Mouse (Mus musculus): ENCODE measurements around the gene Csrp1.

Gene Csrp1

DNA sequence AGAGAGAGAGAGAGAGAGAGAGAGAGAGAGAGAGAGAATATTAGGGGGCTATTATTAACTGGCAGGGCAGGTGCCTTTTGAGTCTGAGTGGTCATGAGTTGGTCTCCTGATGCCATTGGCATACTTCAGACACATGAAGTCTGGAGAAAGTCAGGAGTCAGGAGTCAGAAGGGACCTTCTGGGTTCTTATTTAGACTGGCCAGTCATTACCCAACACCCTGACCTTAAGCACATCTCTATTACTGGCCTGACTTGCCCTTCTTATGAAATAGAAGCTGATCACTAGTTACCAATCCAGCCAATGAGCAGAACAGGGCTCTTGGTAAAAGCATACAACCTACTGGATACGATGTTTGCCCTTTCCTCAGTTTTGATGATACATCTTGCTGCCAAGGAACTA, 57.2 kb downstream of the Csrp1 start:
- DNase-seq, result no peak

- peak; percentile 34 for DNase-seq
Measured at GRCm38 (mm10) chr1:135778780-135779535, 59.1 kb downstream of the Csrp1 start, which contains the start of gene Tnni1. Gene Tnni1, plus strand, starts transcription at chr1:135779434.

GRCm38 (mm10) chr1:135780649-135781048, 60.8 kb downstream of the Csrp1 start:
- no peak for DNase-seq

DNA sequence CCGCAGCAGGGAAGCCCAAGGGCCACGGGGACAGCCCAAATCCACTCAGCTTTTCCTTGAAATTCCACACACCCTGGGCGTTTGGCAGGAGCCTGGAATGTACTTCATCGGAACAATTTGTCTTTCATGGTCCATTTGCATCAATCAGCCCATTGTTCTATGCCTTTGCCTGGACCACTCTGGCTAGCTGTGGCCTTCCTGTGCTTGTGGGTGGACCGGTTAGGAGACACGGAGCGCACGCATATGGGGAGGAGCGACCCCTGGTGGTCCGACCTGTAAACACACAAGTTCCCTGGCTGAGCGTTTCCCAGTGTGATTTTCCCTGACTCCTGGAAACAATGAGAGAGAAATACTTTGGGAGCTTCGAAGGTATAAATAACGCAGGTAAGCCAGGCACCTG, 61.4 kb downstream of the Csrp1 start:
- DNase-seq, result peak; percentile 66

DNA sequence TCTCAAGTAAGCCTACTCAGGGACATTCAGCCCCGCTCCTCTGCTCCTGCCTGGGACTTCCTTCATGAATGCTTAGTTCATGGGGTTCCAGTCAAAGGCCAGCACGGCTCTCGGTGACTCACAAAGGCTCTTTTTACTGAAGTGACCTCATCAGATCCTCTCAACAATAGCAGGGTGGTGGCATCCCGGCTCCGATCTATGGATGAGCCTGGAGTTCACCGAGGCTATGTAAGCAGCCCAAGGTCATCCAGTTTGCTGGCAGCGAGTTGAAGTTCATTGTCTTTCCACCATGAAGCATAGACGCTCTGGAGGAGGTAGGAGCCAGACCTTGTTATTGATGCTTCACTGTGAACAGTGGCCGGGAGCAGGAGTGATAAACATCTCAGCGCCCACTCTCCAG, 63.0 kb downstream of the Csrp1 start:
- DNase-seq, result peak; percentile 42

DNA sequence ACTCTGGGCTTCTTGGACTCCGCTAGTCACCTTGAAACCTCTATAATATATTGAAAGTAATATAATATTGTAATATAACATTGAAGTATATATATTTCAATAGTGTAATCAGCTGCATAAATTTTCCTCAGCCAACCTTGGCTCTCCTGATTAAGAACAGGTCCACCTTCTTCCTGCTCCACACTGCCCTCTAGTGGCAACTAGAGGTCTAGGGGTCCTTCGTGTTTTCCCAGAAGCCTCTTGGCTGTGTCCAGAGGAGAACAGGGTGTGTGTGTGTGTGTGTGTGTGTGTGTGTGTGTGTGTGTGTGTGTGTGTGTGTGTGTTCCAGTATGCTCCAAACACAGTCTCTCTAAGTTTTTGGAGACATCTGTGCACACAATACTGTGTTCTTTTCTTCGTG, 67.9 kb downstream of the Csrp1 start:
- DNase-seq, result peak; percentile 68

- peak; percentile 20 for DNase-seq
Measured at GRCm38 (mm10) chr1:135788708-135789107, 68.8 kb downstream of the Csrp1 start.

- peak; percentile 64 for DNase-seq
Measured at GRCm38 (mm10) chr1:135789815-135790214, 70.0 kb downstream of the Csrp1 start.

DNA sequence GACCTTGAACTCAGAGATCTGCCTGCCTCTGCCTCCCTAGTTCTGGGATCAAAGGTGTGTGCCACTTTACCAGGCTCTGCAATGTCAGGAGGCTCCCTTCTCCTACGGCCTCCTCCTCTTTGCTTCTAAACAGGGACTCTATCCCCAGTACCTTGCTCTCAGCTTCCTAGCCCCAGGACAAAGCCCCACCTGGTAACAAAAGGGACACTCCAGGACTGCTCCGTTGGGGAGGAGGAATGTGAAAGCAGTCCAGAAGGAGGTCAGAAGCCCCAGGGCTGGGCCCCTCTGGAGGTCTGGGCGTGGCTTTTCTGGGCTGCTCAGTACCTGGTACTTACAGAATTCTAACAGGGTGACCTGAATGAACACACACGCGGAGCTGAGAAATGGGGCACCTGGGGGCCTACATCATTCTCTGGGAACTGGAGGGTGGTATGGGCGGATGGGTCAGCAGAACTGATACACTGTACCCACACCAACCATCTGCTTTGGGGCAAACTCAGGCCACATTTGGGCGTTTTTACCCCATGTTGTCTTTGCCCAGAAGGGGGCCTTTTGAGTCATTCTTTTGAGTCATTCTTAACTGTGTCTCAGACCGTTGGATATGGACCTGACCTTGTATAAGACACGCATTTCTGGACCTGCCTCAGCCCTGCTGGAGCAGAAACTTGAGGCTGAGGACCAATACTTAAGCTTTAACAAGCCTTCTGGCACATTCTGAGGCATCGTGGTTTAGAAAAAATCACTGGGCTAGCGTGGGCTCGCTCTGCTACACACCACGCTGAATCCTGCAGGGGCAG, 72.5 kb downstream of the Csrp1 start:
- DNase-seq, result no peak

DNA sequence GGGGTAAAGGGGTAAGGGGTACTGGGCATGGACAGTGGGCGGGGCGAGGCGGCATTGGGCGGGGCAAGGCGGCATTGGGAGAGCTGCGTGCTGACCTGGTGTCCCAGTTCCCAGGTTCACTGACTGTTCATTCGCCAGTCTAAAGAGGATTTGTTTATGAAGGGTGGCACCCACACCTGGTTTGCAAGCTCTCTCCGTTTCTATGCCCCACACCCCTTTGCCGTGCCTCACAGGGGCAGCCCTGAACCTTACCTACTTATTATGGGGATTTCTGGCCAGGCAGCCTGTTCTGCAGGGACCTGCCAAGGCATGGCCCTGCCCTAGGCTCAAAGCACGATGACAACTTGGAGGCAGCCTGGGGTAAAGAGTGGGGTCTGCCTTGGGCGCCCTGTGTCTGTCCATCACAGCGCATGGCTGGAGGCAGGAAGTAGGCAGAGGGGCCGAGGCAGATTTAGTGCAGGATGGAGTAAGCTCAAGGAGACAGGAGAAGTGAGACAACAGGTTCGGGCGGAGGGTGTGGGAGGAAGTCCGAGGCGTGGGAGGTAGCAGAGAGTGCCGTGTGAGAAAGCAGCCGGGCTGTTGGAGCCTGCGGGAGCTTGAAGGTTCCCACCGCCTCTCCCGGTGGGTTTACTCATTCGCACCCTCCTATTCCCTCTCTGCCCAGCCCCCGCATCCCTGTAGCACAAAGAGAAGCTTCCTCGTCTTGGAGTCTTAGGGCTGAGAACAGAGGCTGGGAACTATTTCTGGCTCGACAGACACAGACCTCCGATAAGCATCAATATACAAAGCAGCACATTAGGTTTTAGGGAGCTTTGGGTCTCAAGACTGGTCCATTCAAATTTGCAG, 73.7 kb downstream of the Csrp1 start:
- DNase-seq, result peak; percentile 85

DNA sequence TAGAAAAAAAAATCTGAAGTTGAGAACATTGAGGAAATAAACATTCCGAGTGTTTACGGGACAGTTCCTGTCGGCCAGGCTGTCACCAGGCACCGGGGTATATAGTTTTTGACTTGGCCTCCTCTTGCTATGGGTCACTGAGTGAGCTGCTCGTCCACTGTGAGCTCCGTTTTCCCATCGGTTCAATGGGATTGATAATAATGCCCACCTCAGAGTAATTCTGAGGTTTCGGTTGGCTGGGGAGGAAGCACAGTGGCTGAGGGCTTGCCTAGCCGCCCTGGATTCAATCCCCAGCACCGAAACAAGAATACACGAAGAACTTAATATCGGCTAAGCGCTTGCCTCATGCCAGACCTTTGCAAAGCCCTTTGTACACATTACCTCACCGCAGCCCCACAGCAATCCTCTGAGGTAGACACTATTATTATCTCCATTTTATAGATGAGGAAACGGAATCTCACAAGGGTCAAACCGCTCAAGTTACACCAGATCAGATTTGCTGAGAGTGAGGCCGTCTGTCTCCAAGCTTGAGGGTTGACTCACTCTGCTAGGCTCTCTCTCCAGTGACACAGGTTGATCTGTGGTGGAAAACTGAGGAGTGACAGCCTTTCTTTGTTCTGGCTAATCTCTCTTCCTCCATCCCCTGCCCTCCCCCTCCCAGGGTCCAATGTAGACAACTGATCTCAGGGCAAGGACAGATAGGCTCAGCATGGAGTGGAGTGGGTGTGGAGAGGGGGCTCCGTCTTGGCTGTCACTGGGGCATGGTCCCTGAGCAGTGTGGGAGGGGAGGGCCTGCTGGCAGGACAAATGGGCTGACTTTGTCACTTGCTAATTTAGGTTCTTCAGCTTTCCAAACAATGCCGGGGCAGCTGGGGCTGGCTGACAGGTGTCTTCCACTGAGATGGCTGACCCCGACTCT, 74.6 kb downstream of the Csrp1 start:
- no peak for DNase-seq

GRCm38 (mm10) chr1:135798492-135798891, 78.6 kb downstream of the Csrp1 start:
- no peak for DNase-seq

DNA sequence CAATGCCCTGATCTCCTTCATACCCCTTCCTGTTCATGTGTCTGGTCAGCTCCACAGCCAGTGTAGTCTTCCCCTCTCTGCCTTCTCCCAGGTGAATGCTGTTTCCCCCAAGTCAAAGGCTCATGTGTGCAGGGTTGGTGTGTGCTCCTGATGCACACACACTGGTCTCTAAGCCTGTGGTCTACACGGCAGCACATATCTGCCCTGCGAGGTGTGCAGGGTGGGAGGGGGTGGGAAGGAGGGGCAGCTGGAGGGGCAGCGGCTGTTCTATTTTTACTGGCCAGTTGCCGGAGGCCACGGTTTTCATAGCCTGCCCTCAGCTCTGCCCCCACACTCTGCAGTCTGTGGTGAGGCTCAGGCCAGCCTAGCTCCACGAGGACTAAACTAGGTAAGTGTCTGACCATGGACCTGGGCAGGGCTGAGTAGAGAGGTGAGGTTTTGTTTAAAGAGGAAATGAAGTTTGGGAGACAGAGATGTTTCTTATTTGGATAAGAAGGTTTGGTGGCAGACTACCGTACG, 79.3 kb downstream of the Csrp1 start:
- DNase-seq, result no peak

GRCm38 (mm10) chr1:135800192-135800950, 80.5 kb downstream of the Csrp1 start:
- DNase-seq, result no peak

Data from right cerebral cortex, adult 18-20 months (tissue).